Mouse (Mus musculus) urinary bladder, postnatal 0 days (tissue): ENCODE data around the gene Bbs1. TPM values are rescaled to one million over a fixed set of nuclear protein-coding genes. Genes with fewer than 3 reads are reported as not detected.

Experiments used
- polyA plus RNA-seq: library from polyadenylated mRNA; unstranded; fragments of >200 nt; fragmentation: Nextera tagmentation; extraction: Ambion mirVana; gene quantifications from 2 replicates; pipeline ENCODE4 v1.2.1, GENCODE M21; 2015

Bbs1 gene
- polyA plus RNA-seq, result 1.3 TPM in 2 replicates

GRCm38 (mm10) chr19:4905979-4906794, at the start of gene Bbs1:
Bbs1 (minus strand) TSS chr19:4906628.

DNA sequence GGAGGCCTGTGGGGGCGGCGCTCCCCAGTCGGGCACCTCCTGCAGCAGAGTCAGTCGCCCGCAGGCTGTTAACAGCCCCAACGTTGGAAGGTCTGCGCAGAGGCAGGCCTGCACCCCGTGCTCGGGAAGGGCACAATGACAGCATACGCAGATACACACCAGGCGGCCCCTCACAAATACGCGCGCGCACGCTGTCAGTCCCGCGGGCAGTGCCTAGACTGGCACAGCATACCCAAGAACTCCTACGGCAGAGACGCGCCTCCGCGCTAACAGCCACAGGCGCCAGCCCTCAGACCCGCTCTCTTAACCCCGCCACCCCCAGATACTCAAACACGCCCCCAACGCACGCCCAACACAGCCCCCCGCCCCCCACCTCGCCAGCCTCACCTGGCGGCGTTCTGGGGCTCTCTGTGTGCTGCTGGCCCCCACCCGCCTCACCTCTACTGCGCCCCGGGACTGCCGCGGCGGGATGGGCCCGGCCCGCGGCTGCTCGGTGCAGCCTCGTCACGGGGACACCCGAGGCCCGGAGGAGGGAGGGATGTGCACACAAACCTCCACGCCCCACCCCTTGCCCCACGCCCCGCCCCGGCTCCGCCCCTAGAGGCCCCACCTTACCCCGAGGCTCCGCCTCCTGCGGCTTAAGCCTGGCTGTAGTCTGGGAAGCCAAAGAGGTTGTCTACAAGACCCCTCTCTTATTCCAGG, 36.3 kb upstream of the Bbs1 start, which contains the start of gene Peli3:
Peli3 (minus strand) TSS at position 577 of the 702 bp plus-strand sequence.

DNA sequence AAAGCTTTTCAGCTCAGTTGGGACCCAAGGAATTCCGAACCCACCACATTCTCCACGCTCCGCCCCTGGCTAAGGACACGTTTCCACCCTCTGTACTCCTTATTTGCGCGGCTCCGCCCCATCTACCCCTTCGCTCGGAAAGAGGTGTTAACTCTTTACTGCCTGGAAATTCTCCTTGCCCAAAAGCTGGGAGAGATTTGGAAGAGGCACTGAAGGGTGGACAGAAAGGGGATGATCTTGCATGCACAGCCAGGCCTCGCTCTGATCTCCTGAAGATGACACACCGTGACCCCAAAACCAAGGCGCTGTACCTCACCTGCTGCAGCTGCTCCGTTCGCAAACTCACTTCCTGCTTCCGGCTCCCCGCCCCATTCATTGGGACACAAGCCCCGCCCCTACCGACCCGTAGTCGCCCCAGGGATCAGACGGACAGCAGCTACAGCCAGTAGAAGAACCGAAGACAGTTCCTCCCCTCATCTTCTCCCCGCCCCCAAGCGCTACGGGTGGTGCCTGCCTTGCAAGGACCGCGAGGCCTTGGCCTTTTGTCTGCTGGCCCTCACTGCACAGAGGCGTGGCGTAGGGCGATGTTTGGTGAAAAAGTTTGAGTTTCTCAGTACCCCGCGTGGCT, 21.6 kb upstream of the Bbs1 start, which contains the start of gene Dpp3:
Dpp3 (minus strand) TSS at position 384 of the 628 bp plus-strand sequence.

GRCm38 (mm10) chr19:4878405-4879323, 27.8 kb downstream of the Bbs1 start, which contains the start of gene Zdhhc24:
Zdhhc24 (plus strand) TSS chr19:4878668.

GRCm38 (mm10) chr19:4877785-4878184, 28.6 kb downstream of the Bbs1 start, which contains the start of gene Actn3:
Actn3 (minus strand) TSS chr19:4877909.

DNA sequence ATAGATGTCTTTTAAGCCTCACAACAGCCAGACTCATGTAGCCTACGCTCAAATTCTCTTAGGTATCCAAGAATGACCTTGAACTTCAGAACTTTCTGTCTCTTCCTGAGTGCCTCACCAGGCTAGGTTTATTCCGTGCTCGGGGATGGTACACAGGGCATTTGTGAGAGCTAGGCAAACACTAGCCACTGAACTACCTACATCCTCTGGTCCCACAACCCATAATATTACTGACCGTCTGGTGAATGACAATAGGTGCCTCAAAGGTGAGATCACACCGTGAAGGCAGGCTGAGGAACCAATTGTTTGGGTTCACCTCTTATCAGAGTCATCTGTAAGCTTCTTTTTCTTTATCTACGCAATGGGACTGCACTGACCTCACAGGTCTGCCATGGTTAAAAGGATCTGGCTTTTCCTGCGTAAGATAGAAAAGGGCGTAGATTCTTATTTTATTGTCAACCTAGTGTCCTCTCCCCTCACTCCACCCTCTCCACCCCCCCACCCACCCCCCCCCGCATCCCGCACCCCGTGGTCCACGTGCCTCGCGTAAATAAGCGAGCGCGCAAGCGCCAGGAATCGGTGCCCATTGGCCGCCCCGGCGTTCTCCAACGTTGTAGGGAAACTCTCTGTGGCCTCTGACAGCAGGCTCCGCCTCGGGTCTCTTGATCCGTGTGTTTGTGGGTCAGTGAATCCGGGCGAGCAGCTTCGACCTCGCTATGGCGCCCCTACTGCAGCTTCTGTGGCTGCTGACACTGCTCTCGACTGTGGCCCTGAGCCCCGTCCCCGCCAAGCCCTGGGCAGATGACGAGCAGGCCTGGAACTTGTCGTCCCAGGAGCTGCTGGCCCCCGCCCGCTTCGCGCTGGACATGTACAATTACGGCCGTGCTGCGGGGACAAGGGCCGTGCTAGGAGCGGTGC, 51.6 kb downstream of the Bbs1 start, which contains the start of gene Ctsf:
Ctsf (plus strand) TSS at position 579 of the 918 bp plus-strand sequence.

GRCm38 (mm10) chr19:4839149-4839548, 67.3 kb downstream of the Bbs1 start, which contains the start of the genes Ccs and Ccdc87:
Ccs (minus strand) TSS chr19:4839332.
Ccdc87 (plus strand) TSS chr19:4839366.

Other genes starting within 250 kb of the Bbs1 start
- gene Gm960, start 208.0 kb downstream of the Bbs1 start, polyA plus RNA-seq, result 1.2 and 1.6 TPM in 2 replicates
- gene Sptbn2, start 195.5 kb downstream of the Bbs1 start, polyA plus RNA-seq, result 0.84 and 0.91 TPM in 2 replicates
- 19.3 and 20.2 TPM in 2 replicates for gene Rbm4b, start 150.1 kb downstream of the Bbs1 start, polyA plus RNA-seq
- 17.1 and 20.8 TPM in 2 replicates for gene Rbm4, start 112.7 kb downstream of the Bbs1 start, polyA plus RNA-seq
- 14.5 and 15.7 TPM in 2 replicates for gene Gm21992, start 95.0 kb downstream of the Bbs1 start, polyA plus RNA-seq
- 24.3 and 30.8 TPM in 2 replicates for gene Rbm14, start 95.0 kb downstream of the Bbs1 start, polyA plus RNA-seq
- gene Ccs, start 67.3 kb downstream of the Bbs1 start, polyA plus RNA-seq, result 45.7 and 45.9 TPM in 2 replicates
- gene Ccdc87, start 67.3 kb downstream of the Bbs1 start, polyA plus RNA-seq, result 0.04 TPM in 1 of 2 replicates, not detected in the other
- gene Ctsf, start 51.5 kb downstream of the Bbs1 start, polyA plus RNA-seq, result 46.6 and 51.4 TPM in 2 replicates
- gene Actn3, start 28.7 kb downstream of the Bbs1 start, polyA plus RNA-seq, result 2.0 and 2.5 TPM in 2 replicates
- gene Zdhhc24, start 28.0 kb downstream of the Bbs1 start, polyA plus RNA-seq, result 7.5 and 8.5 TPM in 2 replicates
- gene Dpp3, start 21.7 kb upstream of the Bbs1 start, polyA plus RNA-seq, result 59.2 and 62.6 TPM in 2 replicates
- 0.85 and 1.1 TPM in 2 replicates for gene Peli3, start 36.5 kb upstream of the Bbs1 start, polyA plus RNA-seq
- gene Mrpl11, start 55.5 kb upstream of the Bbs1 start, polyA plus RNA-seq, result 70.0 and 78.0 TPM in 2 replicates
- 0.47 and 0.60 TPM in 2 replicates for gene Npas4, start 83.7 kb upstream of the Bbs1 start, polyA plus RNA-seq
- gene Slc29a2, start 117.2 kb upstream of the Bbs1 start, polyA plus RNA-seq, result 1.9 and 2.1 TPM in 2 replicates
- gene B4gat1, start 132.2 kb upstream of the Bbs1 start, polyA plus RNA-seq, result 26.6 and 28.5 TPM in 2 replicates
- gene AC124502.3, start 132.3 kb upstream of the Bbs1 start, polyA plus RNA-seq, result 0.24 and 0.34 TPM in 2 replicates
- gene Brms1, start 134.7 kb upstream of the Bbs1 start, polyA plus RNA-seq, result 26.0 and 29.3 TPM in 2 replicates
- 6.4 and 7.8 TPM in 2 replicates for gene Rin1, start 143.9 kb upstream of the Bbs1 start, polyA plus RNA-seq
- gene Cd248, start 161.4 kb upstream of the Bbs1 start, polyA plus RNA-seq, result 89.9 and 99.5 TPM in 2 replicates
- 6.8 and 7.9 TPM in 2 replicates for gene Tmem151a, start 178.9 kb upstream of the Bbs1 start, polyA plus RNA-seq
- gene Yif1a, start 181.9 kb upstream of the Bbs1 start, polyA plus RNA-seq, result 161 and 162 TPM in 2 replicates
- gene Cnih2, start 191.9 kb upstream of the Bbs1 start, polyA plus RNA-seq, result 1.2 and 2.0 TPM in 2 replicates
- 201 TPM in 2 replicates for gene Rab1b, start 200.4 kb upstream of the Bbs1 start, polyA plus RNA-seq
- 23.4 and 23.5 TPM in 2 replicates for gene Klc2, start 211.9 kb upstream of the Bbs1 start, polyA plus RNA-seq